Mouse (Mus musculus) myocyte (in vitro differentiated cells): Measurements from ENCODE around the gene Wdr41. TPM values are rescaled to one million over a fixed set of nuclear protein-coding genes. Genes with fewer than 3 reads are reported as not detected.

Source experiments
- polyA plus RNA-seq: library from polyadenylated mRNA; unstranded; fragments of >200 nt; fragmentation: generic; extraction: Trizol; gene quantifications from one replicate; pipeline ENCODE4 v1.2.1, GENCODE M21; 2012; ENCODE audit warnings: missing spikeins

Wdr41 gene
- polyA plus RNA-seq, 1 experiment, result 8.6 TPM

Other genes starting within 250 kb of the Wdr41 start
- 253 TPM for gene Tbca, start 187.4 kb upstream of the Wdr41 start, polyA plus RNA-seq
- not detected for gene Otp, start 100.7 kb upstream of the Wdr41 start, polyA plus RNA-seq